Mouse (Mus musculus) liver, adult 2 months (tissue): ENCODE data around the gene Slc7a6.

Source experiments
- CTCF ChIP-seq: fragments of 200-500 bp; IDR thresholded peaks from 2 replicates; pipeline ENCODE4 v1.5.1; 2011; ENCODE audit warnings: low read depth, low read length, control low read depth
- POLR2A ChIP-seq: fragments of 200-500 bp; IDR thresholded peaks from 2 replicates; pipeline ENCODE4 v1.6.1; 2011; ENCODE audit warnings: low read length, control low read depth; ENCODE audit not compliant: insufficient read depth; ENCODE audit errors: extremely low read depth

DNA sequence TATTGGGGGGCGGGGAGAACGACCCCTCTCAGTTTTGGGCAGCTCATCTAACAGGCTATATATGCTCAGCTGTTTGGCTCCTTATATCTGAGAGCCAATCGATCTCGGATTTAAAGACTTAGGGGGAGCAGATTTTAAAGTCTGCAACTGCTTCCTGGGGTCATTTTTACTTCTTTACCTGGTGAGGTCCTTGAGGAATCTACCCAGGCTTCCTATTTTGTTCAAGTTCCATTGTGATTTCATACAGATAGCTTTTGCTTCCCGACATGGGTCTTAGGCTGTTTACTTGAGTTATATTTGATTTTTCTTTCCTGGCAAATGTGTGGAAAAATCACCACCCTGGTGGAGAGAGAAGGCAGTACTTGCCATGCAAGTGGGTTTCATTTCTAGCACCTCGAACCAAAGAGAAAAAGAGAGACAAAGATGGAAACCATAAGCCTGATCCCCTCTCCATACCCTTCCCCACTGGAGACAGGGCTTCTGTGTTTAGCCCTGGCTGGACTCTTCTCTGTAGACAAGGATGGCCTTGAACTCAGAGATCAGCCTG, 1.4 kb downstream of the Slc7a6 start:
- TF ChIP-seq CTCF (no peak), POLR2A (no peak)
